Mouse (Mus musculus) heart, adult 2 months (tissue): ENCODE results near the gene Atp2b2. TPM values are rescaled to one million over a fixed set of nuclear protein-coding genes. Genes with fewer than 3 reads are reported as not detected.

Experiments
- DNase-seq, 2 experiments: peaks; one replicate each; pipeline ENCODE4 v3.0.0; 2021
- H3K27ac ChIP-seq: fragments of 200-600 bp; 2 replicates; pipeline ENCODE4 v1.8.1; 2022
- H3K27me3 ChIP-seq: fragments of 200-500 bp; 2 replicates; pipeline ENCODE4 v1.6.1; 2012; ENCODE audit warnings: mild to moderate bottlenecking, low read length, inconsistent platforms, mixed read lengths; ENCODE audit not compliant: control insufficient read depth, insufficient read depth
- H3K36me3 ChIP-seq: fragments of 200-500 bp; 2 replicates; pipeline ENCODE4 v1.6.1; 2012; ENCODE audit warnings: low read length, inconsistent platforms; ENCODE audit not compliant: control insufficient read depth, insufficient read depth
- H3K4me1 ChIP-seq: fragments of 200-500 bp; 2 replicates; pipeline ENCODE4 v1.6.1; 2011; ENCODE audit warnings: low read length; ENCODE audit not compliant: control insufficient read depth, insufficient read depth
- H3K4me3 ChIP-seq: fragments of 200-600 bp; 2 replicates; pipeline ENCODE4 v1.8.1; 2022
- H3K79me2 ChIP-seq: fragments of 200-500 bp; replicated peaks from 2 replicates; pipeline ENCODE4 v1.6.1; 2012; ENCODE audit warnings: mild to moderate bottlenecking, inconsistent platforms, low read length, moderate library complexity, mixed read lengths; ENCODE audit not compliant: control insufficient read depth, insufficient read depth
- H3K9ac ChIP-seq: fragments of 200-500 bp; 2 replicates; pipeline ENCODE4 v1.6.1; 2012; ENCODE audit warnings: low read depth, mild to moderate bottlenecking, control low read depth, inconsistent platforms, low read length, mixed read lengths
- CTCF ChIP-seq: fragments of 200-600 bp; IDR thresholded peaks from 2 replicates; pipeline ENCODE4 v1.8.1; 2022; ENCODE audit warnings: antibody characterized with exemption, mild to moderate bottlenecking, moderate library complexity
- EP300 ChIP-seq: fragments of 200-500 bp; IDR thresholded peaks from 2 replicates; pipeline ENCODE4 v1.6.1; 2011; ENCODE audit warnings: low read depth, low read length, control low read depth; ENCODE audit not compliant: insufficient read depth
- POLR2A ChIP-seq: fragments of 200-500 bp; IDR thresholded peaks from 2 replicates; pipeline ENCODE4 v1.6.1; 2011; ENCODE audit warnings: mild to moderate bottlenecking, low read depth, low read length, control low read depth; ENCODE audit not compliant: insufficient read depth
- WGBS: fragments of 180-500 bp; shearing (Covaris S2); methylation state at CpG from one replicate; pipeline ENCODE4 v1.1.7; 2018; 5-methylcytosine and 5-hydroxymethylcytosine counted together
- intact Hi-C: fragments of 180-260 bp; cut with DNase I; formaldehyde crosslinking; loops from one replicate; pipeline ENCODE4 v1.15.1; 2025
- polyA plus RNA-seq: library from polyadenylated mRNA; depleted of rRNA; stranded (reverse); fragments of >200 nt; gene quantifications from 2 replicates; pipeline ENCODE4 v1.2.3, GENCODE M21; 2012
- total RNA-seq, 2 experiments: library from RNA; stranded (reverse); gene quantifications; 2 replicates each; pipeline ENCODE4 v1.2.3; 2021

The Atp2b2 gene
- total and polyA plus RNA-seq, 3 experiments = 0.64 to 1.1 (median 0.84) TPM

- WGBS = 25% methylated on average over 16 of the region's 16 CpGs
- Histone ChIP-seq H3K79me2 (no peaks in the 10 kb centered on the region), H3K9ac (no peak overlapping the region), H3K27me3 (peaks cover 6% of the 10 kb centered on the region; the same call in 1 of the 2 replicates), H3K4me1 (no peaks in the 10 kb centered on the region), H3K4me3 (no peak overlapping the region), H3K36me3 (no peaks in the 10 kb centered on the region), H3K27ac (no peak overlapping the region)
- DNase-seq = no peak
- intact Hi-C loops = no loop called here
- TF ChIP-seq EP300 (no peak), POLR2A (no peak), CTCF (no peak)
Observed at GRCm38 (mm10) chr6:113890023-113890857, 152.2 kb downstream of the Atp2b2 start.

DNA sequence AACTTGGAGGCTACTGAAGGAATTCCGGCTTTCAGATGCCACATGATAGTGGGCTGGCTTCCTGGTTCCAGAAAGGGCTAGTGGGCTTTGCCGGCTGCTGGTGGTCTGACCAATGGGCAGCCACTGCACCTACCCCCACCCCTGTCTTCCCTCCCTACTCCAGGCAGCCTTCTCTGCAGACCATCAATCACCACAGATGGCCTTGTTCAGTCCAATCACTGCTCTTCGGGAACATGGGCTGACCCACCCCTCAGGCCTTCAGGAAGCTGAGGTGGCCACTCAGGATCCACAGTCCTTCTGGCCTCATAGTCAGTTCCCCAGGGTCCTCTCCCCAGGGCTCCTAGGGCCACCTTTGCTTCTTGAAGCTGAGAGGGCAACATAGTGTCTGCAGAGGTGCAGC is 153.2 kb downstream of the Atp2b2 start:
- H3K36me3 ChIP-seq = no peaks in the 10 kb centered on the region
- H3K27ac ChIP-seq = no peak overlapping the region
- H3K4me1 ChIP-seq = no peaks in the 10 kb centered on the region
- H3K27me3 ChIP-seq = peaks cover 6% of the 10 kb centered on the region; the same call in 1 of the 2 replicates
- H3K4me3 ChIP-seq = no peak overlapping the region
- H3K9ac ChIP-seq = no peak overlapping the region
- DNase-seq = no peak
- intact Hi-C loops = no loop called here
- no peaks in the 10 kb centered on the region for H3K79me2 ChIP-seq
- WGBS = 61% methylated on average over 3 of the region's 3 CpGs
- TF ChIP-seq EP300 = no peak
- no peak for TF ChIP-seq CTCF

DNA sequence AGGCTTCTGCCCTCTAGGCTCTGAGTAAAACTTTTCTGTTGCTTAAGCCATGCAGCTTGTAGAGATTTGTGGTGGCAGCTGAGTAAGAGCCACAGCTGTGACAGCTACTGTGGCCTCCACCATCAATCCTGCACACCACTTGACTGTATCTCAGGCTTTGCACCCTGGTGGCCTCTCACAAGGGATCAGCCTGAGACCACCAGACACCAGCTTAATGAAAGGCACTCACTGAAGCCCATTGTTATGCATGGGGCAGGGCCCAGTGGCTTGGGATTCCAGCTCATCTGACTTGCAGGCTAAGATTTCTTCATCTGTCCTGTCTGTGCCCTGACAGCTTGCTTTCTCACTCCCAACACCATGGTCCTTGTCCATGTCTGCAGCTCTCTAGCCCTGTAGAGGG is 155.5 kb downstream of the Atp2b2 start:
- H3K27ac ChIP-seq = no peak overlapping the region
- no peaks in the 10 kb centered on the region for H3K4me1 ChIP-seq
- H3K27me3 ChIP-seq = peaks cover 5% of the 10 kb centered on the region; the same call in 1 of the 2 replicates
- intact Hi-C loops = no loop called here
- H3K79me2 ChIP-seq = no peaks in the 10 kb centered on the region
- DNase-seq = no peak
- no peak overlapping the region for H3K4me3 ChIP-seq
- TF ChIP-seq EP300 = no peak
- H3K36me3 ChIP-seq = no peaks in the 10 kb centered on the region
- H3K9ac ChIP-seq = no peak overlapping the region

GRCm38 (mm10) chr6:113884806-113885205 is 157.6 kb downstream of the Atp2b2 start:
- no peak overlapping the region for H3K27ac ChIP-seq
- no peaks in the 10 kb centered on the region for H3K36me3 ChIP-seq
- no peak for DNase-seq
- no peak overlapping the region for H3K4me3 ChIP-seq
- WGBS = 59% methylated on average over 4 of the region's 4 CpGs
- TF ChIP-seq POLR2A (no peak), EP300 (no peak), CTCF (no peak)
- 0 out of 2 replicates have a peak, but pooled peaks cover 1% of the 10 kb centered on the region for H3K27me3 ChIP-seq
- H3K79me2 ChIP-seq = no peaks in the 10 kb centered on the region
- intact Hi-C loops = no loop called here
- H3K4me1 ChIP-seq = no peaks in the 10 kb centered on the region
- H3K9ac ChIP-seq = no peak overlapping the region

DNA sequence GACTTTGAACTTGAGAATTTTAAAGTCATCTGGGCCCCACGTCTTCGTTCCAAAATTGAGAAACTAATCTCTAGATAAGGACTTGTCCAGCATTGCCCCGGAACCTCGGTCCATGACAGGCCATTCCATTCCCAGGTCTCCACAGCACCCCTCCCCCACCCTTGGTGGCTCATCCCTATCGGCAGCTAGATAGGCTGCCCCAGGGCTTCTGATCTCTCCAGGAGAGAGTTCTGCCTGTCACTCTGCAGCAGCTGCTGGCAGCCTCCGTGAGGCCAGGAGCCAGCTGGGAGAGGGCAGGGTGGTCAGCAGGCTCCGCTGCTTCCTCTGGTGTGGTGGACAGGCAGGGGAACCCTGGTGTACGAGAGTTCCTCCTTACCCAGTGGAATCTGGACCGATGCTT is 159.2 kb downstream of the Atp2b2 start:
- 26% methylated on average over 9 of the region's 9 CpGs for WGBS
- TF ChIP-seq EP300 (no peak), CTCF (no peak), POLR2A (no peak)
- no peaks in the 10 kb centered on the region for H3K27me3 ChIP-seq
- no peak for DNase-seq
- H3K27ac ChIP-seq = no peak overlapping the region
- H3K4me1 ChIP-seq = no peaks in the 10 kb centered on the region
- intact Hi-C loops = no loop called here
- H3K4me3 ChIP-seq = no peak overlapping the region
- no peak overlapping the region for H3K9ac ChIP-seq
- H3K79me2 ChIP-seq = no peaks in the 10 kb centered on the region
- no peaks in the 10 kb centered on the region for H3K36me3 ChIP-seq

DNA sequence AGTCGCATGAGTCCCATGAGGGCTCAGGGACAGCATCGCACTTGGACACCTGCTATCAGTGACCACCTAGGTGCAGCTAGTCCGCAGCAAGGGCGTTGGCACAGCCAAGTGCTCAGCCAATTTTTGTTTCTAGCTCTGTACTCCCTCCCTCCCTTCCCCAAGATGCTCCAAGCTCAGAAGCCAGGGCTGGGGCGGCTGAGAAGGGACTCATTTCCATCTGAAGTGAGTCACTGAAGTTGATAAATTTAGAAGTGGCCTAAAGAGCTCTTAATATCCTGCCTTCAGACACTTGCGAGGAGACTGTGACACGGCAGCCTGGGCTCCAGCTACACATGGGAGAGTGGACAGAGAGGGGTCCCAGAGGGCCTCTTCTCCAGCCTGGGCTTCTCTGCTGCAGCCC is 160.0 kb downstream of the Atp2b2 start:
- DNase-seq = no peak
- H3K4me3 ChIP-seq = no peak overlapping the region
- H3K9ac ChIP-seq = no peak overlapping the region
- intact Hi-C loops = no loop called here
- no peaks in the 10 kb centered on the region for H3K27me3 ChIP-seq
- no peaks in the 10 kb centered on the region for H3K4me1 ChIP-seq
- no peak overlapping the region for H3K27ac ChIP-seq
- WGBS = 63% methylated on average over 7 of the region's 7 CpGs
- no peak for TF ChIP-seq POLR2A
- no peak for TF ChIP-seq CTCF
- TF ChIP-seq EP300 = no peak
- H3K79me2 ChIP-seq = no peaks in the 10 kb centered on the region
- H3K36me3 ChIP-seq = no peaks in the 10 kb centered on the region
